Mouse (Mus musculus) midbrain, embryonic 12.5 days (tissue): ENCODE measurements at regions not wholly inside any gene's neighbourhood (a gene's known extent, or its start where the extent isn't known, plus 50 kb on each side); places are given as distances from the start of the nearest gene placed in this dataset.

ENCODE experiments used
- ATAC-seq: fragments of 200-750 bp; cut with Nextera tagmentation; 2 replicates; pipeline ENCODE4 v1.8.0; 2017; ENCODE audit warnings: low read depth, moderate TSS enrichment, moderate library complexity; ENCODE audit not compliant: low FRiP score
- H3K27ac ChIP-seq: fragments of 300-500 bp; sonication (generic); replicated peaks from 2 replicates; pipeline ENCODE4 v1.5.1; 2016; ENCODE audit warnings: mild to moderate bottlenecking
- H3K27me3 ChIP-seq: fragments of 300-500 bp; sonication (generic); 2 replicates; pipeline ENCODE4 v1.6.1; 2016; ENCODE audit warnings: mild to moderate bottlenecking
- H3K36me3 ChIP-seq: fragments of 300-500 bp; sonication (generic); 2 replicates; pipeline ENCODE4 v1.6.1; 2016
- H3K4me1 ChIP-seq: fragments of 300-500 bp; sonication (generic); 2 replicates; pipeline ENCODE4 v1.6.1; 2016
- H3K4me2 ChIP-seq: fragments of 300-500 bp; sonication (generic); replicated peaks from 2 replicates; pipeline ENCODE4 v1.6.1; 2016; ENCODE audit warnings: mild to moderate bottlenecking, moderate library complexity
- H3K4me3 ChIP-seq: fragments of 300-500 bp; sonication (generic); 2 replicates; pipeline ENCODE4 v1.5.1; 2016; ENCODE audit warnings: mild to moderate bottlenecking
- H3K9ac ChIP-seq: fragments of 300-500 bp; sonication (generic); replicated peaks from 2 replicates; pipeline ENCODE4 v1.6.1; 2016; ENCODE audit warnings: mild to moderate bottlenecking, moderate library complexity
- H3K9me3 ChIP-seq: fragments of 300-500 bp; sonication (generic); 2 replicates; pipeline ENCODE4 v1.6.1; 2016; ENCODE audit warnings: mild to moderate bottlenecking
- WGBS: fragments of 180-500 bp; shearing (Covaris S2); methylation state at CpG from one replicate; pipeline ENCODE4 v1.1.7; 2016; 5-methylcytosine and 5-hydroxymethylcytosine counted together

- ATAC-seq: 0 out of 2 replicates have a peak, but pooled peaks have one; percentile 47
- 53% methylated on average over 8 of the region's 8 CpGs for WGBS
- H3K27me3 ChIP-seq: no peaks in the 10 kb centered on the region
- no peaks in the 10 kb centered on the region for H3K9me3 ChIP-seq
- H3K9ac ChIP-seq: no peak overlapping the region
- no peaks in the 10 kb centered on the region for H3K4me1 ChIP-seq
- H3K4me2 ChIP-seq: no peak overlapping the region
- H3K4me3 ChIP-seq: no peak overlapping the region
- no peaks in the 10 kb centered on the region for H3K36me3 ChIP-seq
- H3K27ac ChIP-seq: no peak overlapping the region
Measured at GRCm38 (mm10) chr8:62752725-62753430, 197.9 kb upstream of the Spock3 start.

DNA sequence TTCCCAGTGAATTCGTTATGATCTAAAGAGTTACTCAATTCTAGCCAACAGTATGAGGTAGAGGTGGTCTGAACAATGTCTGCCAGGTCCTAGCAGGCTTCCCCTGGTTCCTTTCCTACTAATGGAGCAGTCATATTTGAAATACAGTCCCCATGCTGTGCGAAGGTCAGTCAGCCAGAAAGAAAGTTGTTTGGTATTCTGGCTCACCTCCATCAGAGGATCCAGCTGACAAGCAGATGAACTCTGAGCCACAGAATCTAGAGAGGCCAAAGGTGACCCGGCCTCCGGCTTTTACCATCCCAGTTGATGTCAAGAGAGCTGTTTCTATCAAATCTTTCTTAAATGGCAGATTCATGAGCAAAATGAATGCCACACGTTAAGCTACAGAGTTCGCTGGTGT, 177.0 kb upstream of the Spock3 start:
- 82% methylated on average over 6 of the region's 6 CpGs for WGBS
- Histone ChIP-seq H3K9ac (no peak overlapping the region), H3K4me1 (no peaks in the 10 kb centered on the region), H3K27me3 (no peaks in the 10 kb centered on the region), H3K9me3 (no peaks in the 10 kb centered on the region), H3K4me3 (no peak overlapping the region), H3K36me3 (no peaks in the 10 kb centered on the region), H3K27ac (no peak overlapping the region), H3K4me2 (no peak overlapping the region)
- ATAC-seq: no peak

DNA sequence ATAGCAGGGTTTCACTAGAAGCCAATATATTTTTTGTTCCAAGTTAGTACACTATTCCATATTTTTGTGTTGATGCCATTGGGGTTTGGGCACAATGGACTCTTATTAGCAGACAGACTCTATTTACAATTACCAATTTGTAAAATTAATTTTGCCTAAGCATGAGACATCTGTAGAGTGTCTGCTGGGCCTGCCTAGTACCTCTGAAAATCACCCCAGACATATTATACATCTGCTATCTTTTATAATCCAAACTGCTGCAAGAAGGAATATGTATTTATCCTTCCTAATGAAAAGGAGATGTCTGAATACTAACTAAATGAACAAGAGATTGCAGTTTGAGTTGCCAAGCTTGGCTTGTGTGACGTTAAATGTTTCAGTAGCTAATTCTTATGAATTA, 146.3 kb upstream of the Spock3 start:
- Histone ChIP-seq H3K27ac (no peak overlapping the region), H3K9me3 (no peaks in the 10 kb centered on the region), H3K4me1 (no peaks in the 10 kb centered on the region), H3K4me2 (no peak overlapping the region), H3K27me3 (no peaks in the 10 kb centered on the region), H3K36me3 (no peaks in the 10 kb centered on the region), H3K4me3 (no peak overlapping the region), H3K9ac (no peak overlapping the region)
- ATAC-seq: no peak
- 96% methylated on average over 1 of the region's 1 CpGs for WGBS
